Mouse (Mus musculus): Measurements from ENCODE around the gene Arid5b.

Gene Arid5b

GRCm38 (mm10) chr10:68134071-68134470 is 144.5 kb downstream of the Arid5b start:
- DNase-seq = no peak

- no peak for DNase-seq
Measured at GRCm38 (mm10) chr10:68132636-68133035, 145.9 kb downstream of the Arid5b start.

GRCm38 (mm10) chr10:68132154-68132553 is 146.4 kb downstream of the Arid5b start:
- no peak for DNase-seq

- no peak for DNase-seq
Measured at GRCm38 (mm10) chr10:68129651-68130050, 148.9 kb downstream of the Arid5b start.

- DNase-seq = no peak
Measured at GRCm38 (mm10) chr10:68129009-68129408, 149.5 kb downstream of the Arid5b start.

- no peak for DNase-seq
Measured at GRCm38 (mm10) chr10:68128441-68128848, 150.1 kb downstream of the Arid5b start.

GRCm38 (mm10) chr10:68127604-68128256 is 150.8 kb downstream of the Arid5b start:
- no peak for DNase-seq

- DNase-seq = no peak
Measured at GRCm38 (mm10) chr10:68127104-68127503, 151.4 kb downstream of the Arid5b start.

- DNase-seq = no peak
Measured at GRCm38 (mm10) chr10:68126551-68126950, 152.0 kb downstream of the Arid5b start.

GRCm38 (mm10) chr10:68125919-68126550 is 152.5 kb downstream of the Arid5b start:
- no peak for DNase-seq

GRCm38 (mm10) chr10:68124985-68125384 is 153.6 kb downstream of the Arid5b start:
- DNase-seq = no peak

GRCm38 (mm10) chr10:68123446-68123845 is 155.1 kb downstream of the Arid5b start:
- no peak for DNase-seq

GRCm38 (mm10) chr10:68121960-68122359 is 156.6 kb downstream of the Arid5b start:
- DNase-seq = no peak

- no peak for DNase-seq
Measured at GRCm38 (mm10) chr10:68121251-68121650, 157.3 kb downstream of the Arid5b start.

GRCm38 (mm10) chr10:68120011-68120410 is 158.5 kb downstream of the Arid5b start:
- no peak for DNase-seq

GRCm38 (mm10) chr10:68119285-68119684 is 159.3 kb downstream of the Arid5b start:
- peak; percentile 45 for DNase-seq

GRCm38 (mm10) chr10:68114955-68115354 is 163.6 kb downstream of the Arid5b start:
- no peak for DNase-seq

GRCm38 (mm10) chr10:68113645-68114044 is 164.9 kb downstream of the Arid5b start:
- DNase-seq = no peak

GRCm38 (mm10) chr10:68112983-68113382 is 165.6 kb downstream of the Arid5b start:
- DNase-seq = no peak

GRCm38 (mm10) chr10:68110607-68111006 is 167.9 kb downstream of the Arid5b start:
- DNase-seq = no peak

- DNase-seq = no peak
Measured at GRCm38 (mm10) chr10:68110182-68110581, 168.4 kb downstream of the Arid5b start.

GRCm38 (mm10) chr10:68109651-68110050 is 168.9 kb downstream of the Arid5b start:
- DNase-seq = no peak

- DNase-seq = no peak
Measured at GRCm38 (mm10) chr10:68107716-68108115, 170.8 kb downstream of the Arid5b start.

- no peak for DNase-seq
Measured at GRCm38 (mm10) chr10:68106351-68106950, 172.1 kb downstream of the Arid5b start.
